Mouse (Mus musculus) neural tube, embryonic 11.5 days (tissue): ENCODE data around the gene Ift122. TPM values are rescaled to one million over a fixed set of nuclear protein-coding genes. Genes with fewer than 3 reads are reported as not detected.

Source experiments
- ATAC-seq: fragments of 200-750 bp; cut with Nextera tagmentation; 2 replicates; pipeline ENCODE4 v1.8.0; 2017; ENCODE audit warnings: moderate number of reproducible peaks, mild to moderate bottlenecking, moderate TSS enrichment, moderate library complexity; ENCODE audit not compliant: insufficient read depth, low FRiP score, low TSS enrichment
- DNase-seq: peaks from one replicate; pipeline ENCODE4 v3.0.0-alpha.2; 2015; ENCODE audit warnings: low spot score
- H3K27ac ChIP-seq: fragments of 300-500 bp; sonication (generic); 2 replicates; pipeline ENCODE4 v1.5.1; 2014; ENCODE audit warnings: low read depth, mild to moderate bottlenecking, low read length
- H3K27me3 ChIP-seq: fragments of 300-500 bp; sonication (generic); 2 replicates; pipeline ENCODE4 v1.6.1; 2014; ENCODE audit warnings: mild to moderate bottlenecking, low read length, mixed read lengths; ENCODE audit not compliant: control insufficient read depth, insufficient read depth
- H3K36me3 ChIP-seq: fragments of 300-500 bp; sonication (generic); 2 replicates; pipeline ENCODE4 v1.6.1; 2014; ENCODE audit warnings: mild to moderate bottlenecking, low read length, moderate library complexity, mixed read lengths; ENCODE audit not compliant: control insufficient read depth, insufficient read depth
- H3K4me1 ChIP-seq: fragments of 300-500 bp; sonication (generic); 2 replicates; pipeline ENCODE4 v1.6.1; 2014; ENCODE audit warnings: low read length, mixed read lengths; ENCODE audit not compliant: control insufficient read depth, insufficient read depth
- H3K4me2 ChIP-seq: fragments of 300-500 bp; sonication (generic); 2 replicates; pipeline ENCODE4 v1.6.1; 2014; ENCODE audit warnings: low read depth, mild to moderate bottlenecking, moderate library complexity
- H3K4me3 ChIP-seq: fragments of 300-500 bp; sonication (generic); 2 replicates; pipeline ENCODE4 v1.5.1; 2014; ENCODE audit warnings: low read depth, low read length
- H3K9ac ChIP-seq: fragments of 300-500 bp; sonication (generic); 2 replicates; pipeline ENCODE4 v1.6.1; 2014; ENCODE audit warnings: mild to moderate bottlenecking, low read length
- H3K9me3 ChIP-seq: fragments of 300-500 bp; sonication (generic); 2 replicates; pipeline ENCODE4 v1.6.1; 2016; ENCODE audit warnings: low read length; ENCODE audit not compliant: control insufficient read depth
- WGBS: fragments of 180-500 bp; shearing (Covaris S2); extraction: QIAGEN DNeasy Blood & Tissue Kit; methylation state at CpG from one replicate; pipeline ENCODE4 v1.1.7; 2014; 5-methylcytosine and 5-hydroxymethylcytosine counted together
- polyA plus RNA-seq: library from polyadenylated mRNA; unstranded; fragments of >200 nt; fragmentation: Nextera tagmentation; extraction: Ambion mirVana; gene quantifications from 2 replicates; pipeline ENCODE4 v1.2.1, GENCODE M21; 2014

Ift122 gene
- polyA plus RNA-seq, 1 experiment from 2014 or later: 31.6 TPM

DNA sequence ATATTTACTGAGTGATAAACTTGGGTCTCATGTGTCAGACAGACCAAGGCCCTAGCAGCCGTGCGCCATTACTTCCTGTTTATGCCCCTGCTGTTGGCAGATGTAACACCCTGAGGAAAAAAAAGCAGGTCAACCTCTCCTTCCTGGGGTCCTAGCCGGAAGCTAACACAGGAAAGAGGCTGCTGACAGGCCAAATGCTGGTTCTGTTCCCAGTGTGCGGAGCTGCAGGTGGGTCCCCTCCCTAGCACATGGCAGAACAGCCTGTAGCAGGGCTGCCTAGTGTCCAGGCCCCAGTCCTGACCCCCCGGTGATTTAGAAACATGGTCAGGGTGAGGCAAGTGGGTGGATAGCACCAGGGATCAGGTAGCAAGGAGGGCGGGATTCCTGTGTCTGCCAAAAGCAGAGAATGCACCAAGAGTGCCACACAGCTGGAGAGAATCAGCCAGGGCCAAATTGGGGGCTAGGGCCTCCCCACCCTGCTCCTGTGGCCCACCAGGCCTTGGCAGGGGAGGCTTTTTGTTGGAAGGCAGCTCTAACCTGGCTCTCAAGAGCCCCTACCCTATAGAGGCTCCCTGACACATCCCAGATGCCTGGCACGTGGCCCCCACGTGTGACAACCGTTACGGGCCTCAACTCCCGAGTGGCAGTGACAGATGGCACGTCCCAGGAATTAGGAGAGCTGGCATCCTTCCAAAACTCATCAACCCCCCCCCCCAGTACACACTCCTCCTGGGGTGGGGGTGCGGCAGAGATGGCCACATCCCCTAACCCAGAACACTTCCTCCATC lies 118.2 kb downstream of the Ift122 start:
- Histone ChIP-seq H3K4me1 (no peaks in the 10 kb centered on the region), H3K27ac (no peak overlapping the region), H3K4me2 (no peak overlapping the region), H3K4me3 (no peak overlapping the region), H3K9me3 (no peaks in the 10 kb centered on the region), H3K36me3 (no peaks in the 10 kb centered on the region), H3K27me3 (no peaks in the 10 kb centered on the region), H3K9ac (no peak overlapping the region)
- 64% methylated on average over 13 of the region's 13 CpGs for WGBS
- ATAC-seq: no peak
- no peak for DNase-seq

DNA sequence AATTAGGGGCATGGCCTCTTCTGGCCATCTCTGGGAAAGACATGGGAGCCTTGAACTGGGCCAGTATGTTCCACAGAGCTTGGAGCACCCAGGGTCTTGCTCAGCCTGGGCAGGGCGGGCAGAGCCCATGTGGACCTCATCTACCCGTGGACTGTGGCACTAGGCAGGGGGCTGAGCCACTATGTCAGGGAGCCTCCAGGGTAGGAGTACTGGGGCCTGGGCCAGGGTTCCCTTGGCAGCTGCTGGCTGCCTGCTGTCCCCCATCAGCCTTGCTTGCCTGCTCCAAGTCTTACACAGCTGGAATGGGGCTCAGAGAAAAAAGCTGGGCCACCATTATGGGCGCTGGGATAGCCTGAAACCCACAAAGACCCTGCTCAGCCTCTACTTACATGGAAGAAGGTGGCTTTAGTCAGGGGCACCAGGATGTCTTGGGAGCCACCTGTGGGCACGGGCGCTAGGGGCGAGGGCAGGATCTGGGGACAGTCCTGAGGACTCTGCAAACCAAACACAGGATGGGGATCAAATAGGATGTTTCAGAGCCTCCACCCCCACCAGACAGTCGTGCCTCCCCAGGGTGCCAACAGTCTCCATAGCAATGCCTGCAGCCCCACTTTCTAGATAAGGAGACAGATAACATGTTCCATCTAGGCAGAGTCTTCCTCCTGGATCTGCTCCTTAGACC lies 119.0 kb downstream of the Ift122 start:
- 81% methylated on average over 7 of the region's 7 CpGs for WGBS
- Histone ChIP-seq H3K9me3 (no peaks in the 10 kb centered on the region), H3K4me3 (no peak overlapping the region), H3K36me3 (no peaks in the 10 kb centered on the region), H3K27me3 (no peaks in the 10 kb centered on the region), H3K4me2 (no peak overlapping the region), H3K9ac (no peak overlapping the region), H3K4me1 (no peaks in the 10 kb centered on the region), H3K27ac (no peak overlapping the region)
- DNase-seq (no peak), ATAC-seq (no peak)

DNA sequence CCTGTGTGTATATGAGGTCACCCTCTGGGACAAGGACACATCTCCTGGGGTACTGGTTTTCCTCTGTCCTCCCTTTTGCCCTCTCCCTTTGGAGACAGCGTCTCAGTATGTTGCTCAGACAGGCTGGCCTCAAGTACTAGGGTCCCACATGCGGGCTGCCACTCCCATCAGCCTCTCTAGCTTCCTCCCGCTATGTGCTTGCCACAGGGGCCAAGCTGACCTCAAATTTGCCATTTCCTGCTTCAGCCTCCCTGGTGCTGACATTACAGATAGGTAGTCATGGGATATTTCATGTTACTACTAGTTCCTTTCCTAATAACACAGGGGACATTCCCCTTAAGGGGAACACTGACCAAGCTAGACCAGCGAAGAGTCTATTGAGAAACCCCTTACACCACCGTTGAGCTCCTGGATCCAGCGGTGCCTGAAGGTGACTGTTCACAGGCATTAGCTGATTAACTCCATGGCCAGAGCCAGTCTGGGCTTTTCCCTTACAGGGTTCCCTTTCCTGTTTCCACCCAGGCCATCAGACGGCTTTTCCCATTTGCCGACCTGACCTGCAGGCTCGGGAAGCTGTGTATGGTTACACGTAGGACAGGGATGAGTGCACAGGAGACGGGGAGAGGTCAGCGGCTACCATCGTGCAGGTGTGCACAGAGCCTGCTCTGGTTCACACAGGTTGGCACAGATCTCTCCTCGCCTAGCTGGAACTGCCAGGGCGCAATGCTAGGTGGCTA lies 120.0 kb downstream of the Ift122 start:
- DNase-seq: no peak
- H3K4me1 ChIP-seq: no peaks in the 10 kb centered on the region
- 88% methylated on average over 15 of the region's 15 CpGs for WGBS
- H3K4me2 ChIP-seq: no peak overlapping the region
- H3K27ac ChIP-seq: no peak overlapping the region
- no peak overlapping the region for H3K9ac ChIP-seq
- no peaks in the 10 kb centered on the region for H3K9me3 ChIP-seq
- no peak for ATAC-seq
- no peaks in the 10 kb centered on the region for H3K36me3 ChIP-seq
- H3K27me3 ChIP-seq: no peaks in the 10 kb centered on the region
- H3K4me3 ChIP-seq: no peak overlapping the region

DNA sequence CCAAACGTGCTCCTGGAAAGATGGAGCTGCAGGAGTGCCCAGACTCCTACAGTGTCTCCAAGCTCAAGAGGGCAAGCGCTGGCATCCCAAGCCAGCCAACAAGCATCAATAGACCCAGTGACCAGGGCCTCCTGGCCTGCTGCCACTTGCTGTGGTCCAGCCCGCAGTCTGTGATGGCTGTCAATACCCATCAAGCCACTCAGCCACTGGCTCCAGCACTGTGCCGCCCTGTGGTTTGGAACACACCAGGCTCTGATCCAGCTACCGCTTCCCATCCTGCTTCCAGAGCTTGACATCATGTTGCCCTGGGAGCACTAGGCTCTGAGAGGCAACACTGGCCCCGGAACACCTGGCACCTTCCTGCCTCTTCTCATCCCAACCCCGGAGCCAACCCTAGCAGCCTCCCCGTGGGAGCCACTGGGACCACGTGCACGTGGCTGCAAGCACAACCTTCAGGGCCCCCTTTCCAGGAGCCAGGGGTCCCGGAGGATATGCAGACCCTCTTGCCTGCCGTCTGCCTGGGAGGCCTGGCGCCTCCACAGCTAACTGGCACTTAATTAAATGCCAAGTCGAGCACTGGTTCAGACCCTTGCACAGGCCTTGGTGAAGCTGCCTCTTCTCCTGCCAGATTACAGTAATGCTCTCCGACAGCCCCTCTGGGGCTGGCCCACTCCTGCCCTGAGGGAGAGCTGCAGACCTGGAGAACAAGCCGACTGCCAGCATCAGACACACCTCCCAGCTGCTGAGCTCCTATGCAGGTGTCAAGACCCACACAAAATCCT lies 120.8 kb downstream of the Ift122 start:
- H3K9ac ChIP-seq: no peak overlapping the region
- no peaks in the 10 kb centered on the region for H3K4me1 ChIP-seq
- no peak overlapping the region for H3K4me3 ChIP-seq
- 83% methylated on average over 16 of the region's 16 CpGs for WGBS
- H3K4me2 ChIP-seq: no peak overlapping the region
- ATAC-seq (no peak), DNase-seq (no peak)
- H3K27me3 ChIP-seq: no peaks in the 10 kb centered on the region
- H3K27ac ChIP-seq: no peak overlapping the region
- H3K9me3 ChIP-seq: no peaks in the 10 kb centered on the region
- no peaks in the 10 kb centered on the region for H3K36me3 ChIP-seq

DNA sequence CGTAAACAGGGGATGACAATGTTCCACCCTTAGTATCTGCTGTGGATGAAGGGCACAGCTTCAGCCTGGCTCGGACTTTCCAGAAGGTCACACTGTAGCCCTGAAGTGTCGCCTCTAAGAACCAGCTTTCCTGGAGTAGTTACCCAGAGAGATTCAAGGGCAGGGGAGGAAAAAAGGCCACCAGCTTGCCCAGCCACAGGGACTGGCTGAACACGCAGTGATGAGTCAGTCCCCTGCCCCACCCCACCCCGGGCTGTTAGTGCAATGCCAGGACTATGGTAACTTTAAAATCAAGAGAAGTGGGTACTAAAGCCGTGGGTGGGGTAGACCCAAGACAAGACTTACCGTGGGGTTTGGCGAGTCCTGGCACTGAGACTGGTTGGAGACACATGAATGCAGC lies 122.3 kb downstream of the Ift122 start:
- Histone ChIP-seq H3K27me3 (no peaks in the 10 kb centered on the region), H3K9ac (no peak overlapping the region), H3K4me2 (no peak overlapping the region), H3K36me3 (no peaks in the 10 kb centered on the region), H3K4me1 (no peaks in the 10 kb centered on the region), H3K4me3 (no peak overlapping the region), H3K9me3 (no peaks in the 10 kb centered on the region), H3K27ac (no peak overlapping the region)
- DNase-seq (no peak), ATAC-seq (no peak)
- 85% methylated on average over 8 of the region's 8 CpGs for WGBS

Other genes starting within 250 kb of the Ift122 start
- 158 and 161 TPM in 2 replicates for gene Raf1, start 176.8 kb upstream of the Ift122 start, polyA plus RNA-seq
- 2.0 and 2.3 TPM in 2 replicates for gene Tmem40, start 91.1 kb upstream of the Ift122 start, polyA plus RNA-seq
- gene Cand2, start 78.9 kb upstream of the Ift122 start, polyA plus RNA-seq: 37.7 and 37.9 TPM in 2 replicates
- gene Rpl32, start 44.7 kb upstream of the Ift122 start, polyA plus RNA-seq: 1,610 and 1,750 TPM in 2 replicates
- gene Efcab12, start 15.1 kb upstream of the Ift122 start, polyA plus RNA-seq: 0.80 and 1.4 TPM in 2 replicates
- gene Mbd4, start 99 bp upstream of the Ift122 start, polyA plus RNA-seq: 19.7 and 20.8 TPM in 2 replicates
- not detected in 2 replicates for gene Rho, start 78.3 kb downstream of the Ift122 start, polyA plus RNA-seq
- not detected in 2 replicates for gene H1foo, start 91.5 kb downstream of the Ift122 start, polyA plus RNA-seq
- 23.8 and 28.7 TPM in 2 replicates for gene Plxnd1, start 141.5 kb downstream of the Ift122 start, polyA plus RNA-seq